Mouse (Mus musculus) skeletal muscle tissue, adult 2 months (tissue): ENCODE results near the gene Ppp1r8.
"Not testable (repeated sequence)": the region's sequence is repeated elsewhere in the genome, so short reads cannot be mapped to it uniquely, and the experiment has no call there.

Source experiments
- DNase-seq: peaks from one replicate; pipeline ENCODE4 v3.0.0-alpha.2; 2012; ENCODE audit warnings: low read depth, low spot score

The Ppp1r8 gene

DNA sequence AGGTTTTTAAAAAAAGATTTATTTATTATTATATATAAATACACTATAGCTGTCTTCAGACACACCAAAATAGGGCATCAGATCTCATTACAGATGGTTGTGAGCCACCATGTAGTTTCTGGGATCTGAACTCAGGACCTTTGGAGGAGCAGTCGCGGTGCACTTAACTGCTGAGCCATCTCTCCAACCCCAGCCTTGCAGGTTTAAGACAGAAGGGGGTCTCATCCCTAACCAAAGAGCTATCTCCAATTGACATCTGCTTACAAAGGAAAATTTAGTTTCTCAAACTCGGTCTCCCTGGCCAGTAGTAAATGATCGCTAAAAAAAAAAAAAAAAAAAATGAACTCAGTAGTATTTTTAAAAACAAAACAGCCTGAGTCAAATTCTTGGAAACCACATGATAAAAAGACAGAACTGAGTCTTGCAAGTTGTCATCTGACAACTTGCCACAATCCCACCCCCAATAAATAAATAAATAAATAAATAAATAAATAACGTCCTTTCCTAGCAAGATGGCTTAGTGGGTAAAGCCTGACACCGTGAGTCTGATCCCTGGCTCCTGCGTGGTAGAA is 36.3 kb downstream of the Ppp1r8 start:
- DNase-seq, result no peak

- DNase-seq, result no peak
Measured at GRCm38 (mm10) chr4:132805599-132806197, 37.3 kb downstream of the Ppp1r8 start.

DNA sequence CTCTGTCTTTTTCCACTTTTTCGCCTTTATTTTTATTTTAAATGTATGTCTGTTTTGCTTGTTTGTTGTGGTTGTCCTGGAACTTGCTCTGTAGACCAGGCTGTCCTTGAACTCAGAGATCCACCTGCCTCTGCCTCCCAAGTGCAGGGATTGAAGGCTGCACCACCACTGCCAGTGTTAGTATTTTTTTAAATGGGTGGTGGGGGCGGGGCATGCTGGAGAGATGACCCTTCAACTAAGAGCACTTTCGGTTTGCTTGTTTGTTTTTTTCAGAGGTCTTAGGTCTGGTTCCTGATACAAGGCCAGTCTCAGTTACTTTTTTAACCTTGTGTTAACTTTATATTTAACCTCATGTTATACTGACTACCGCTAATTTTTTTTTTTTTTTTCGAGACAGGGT is 37.8 kb downstream of the Ppp1r8 start:
- no peak for DNase-seq

DNA sequence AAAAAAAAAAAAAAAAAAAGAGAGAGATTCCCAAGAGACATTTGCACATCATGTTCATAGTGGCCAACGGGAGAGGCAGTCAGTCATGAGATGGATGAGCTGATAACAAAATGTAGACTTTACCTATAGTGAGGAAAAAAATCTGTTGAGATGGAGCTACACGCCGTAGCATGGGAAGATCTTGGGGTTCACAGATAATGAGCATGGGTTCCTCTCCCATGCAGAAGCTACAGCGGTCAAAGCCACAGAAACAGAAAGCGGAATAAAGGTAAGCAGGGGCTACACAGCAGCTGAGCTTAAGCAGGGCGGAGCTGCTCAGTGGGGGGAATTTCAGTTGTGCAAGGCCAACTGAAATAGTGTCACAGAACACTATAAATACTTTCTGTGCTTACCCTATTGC is 38.6 kb downstream of the Ppp1r8 start:
- DNase-seq, result no peak

- no peak for DNase-seq
Measured at GRCm38 (mm10) chr4:132803876-132804275, 39.1 kb downstream of the Ppp1r8 start.

- no peak for DNase-seq
Measured at GRCm38 (mm10) chr4:132803212-132803611, 39.8 kb downstream of the Ppp1r8 start.

GRCm38 (mm10) chr4:132802171-132802637 is 40.8 kb downstream of the Ppp1r8 start:
- peak; percentile 39 for DNase-seq

DNA sequence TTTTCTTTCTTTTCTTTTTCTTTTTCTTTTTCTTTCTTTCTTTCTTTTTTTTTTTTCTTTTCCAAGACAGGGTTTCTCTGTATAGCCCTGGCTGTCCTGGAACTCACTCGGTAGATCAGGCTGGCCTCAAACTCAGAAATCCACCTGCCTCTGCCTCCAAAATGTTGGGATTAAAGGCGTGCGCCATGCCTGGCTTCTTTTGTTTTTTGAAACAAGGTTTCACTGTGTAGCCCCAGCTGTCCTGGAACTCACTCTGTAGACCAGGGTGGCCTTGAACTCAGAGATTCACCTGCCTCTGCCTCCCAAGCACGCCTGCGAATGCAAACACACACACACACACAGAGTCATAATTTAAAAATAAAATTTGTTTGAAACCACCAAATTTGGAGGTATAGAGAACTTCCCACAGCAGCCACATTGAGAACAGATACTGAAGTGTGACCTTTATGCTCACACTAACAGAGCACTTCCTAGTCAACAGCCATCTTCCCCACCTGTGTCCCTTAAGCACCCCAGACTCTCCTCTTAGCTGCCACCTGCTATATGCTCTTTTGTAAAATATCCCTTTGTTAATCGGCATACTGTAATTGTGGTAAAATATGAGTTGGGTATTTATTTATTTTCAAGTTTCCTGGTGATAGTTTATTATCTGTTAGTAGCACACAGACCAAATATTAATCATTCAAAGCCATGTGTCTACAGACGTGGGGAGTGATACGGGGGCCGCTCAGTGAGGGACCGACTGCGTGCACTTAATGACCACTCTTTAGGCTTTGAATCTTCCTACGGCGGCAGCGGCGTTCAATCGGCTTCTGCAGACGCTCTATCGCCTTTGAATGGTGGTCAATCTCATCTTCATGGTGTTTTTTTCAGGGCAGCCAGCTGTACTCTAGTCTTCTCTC is 41.5 kb downstream of the Ppp1r8 start:
- no peak for DNase-seq

GRCm38 (mm10) chr4:132799845-132800244 is 43.1 kb downstream of the Ppp1r8 start:
- no peak for DNase-seq

DNA sequence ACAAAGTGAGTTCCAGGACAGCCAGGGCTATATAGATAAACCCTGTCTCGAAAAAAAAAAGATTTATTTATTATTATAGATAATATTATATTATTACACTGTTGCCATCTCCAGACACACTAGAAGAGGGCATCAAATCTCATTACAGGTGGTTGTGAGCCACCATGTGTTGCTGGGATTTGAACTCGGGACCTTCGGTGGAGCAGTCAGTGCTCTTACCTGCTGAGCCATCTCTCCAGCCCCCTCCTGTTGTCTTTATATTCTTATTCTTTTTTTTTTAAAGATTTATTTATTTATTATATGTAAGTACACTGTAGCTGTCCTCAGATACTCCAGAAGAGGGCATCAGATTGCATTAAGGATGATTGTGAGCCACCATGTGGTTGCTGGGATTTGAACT is 44.3 kb downstream of the Ppp1r8 start:
- not testable (repeated sequence) for DNase-seq

GRCm38 (mm10) chr4:132798028-132798427 is 44.9 kb downstream of the Ppp1r8 start:
- no peak for DNase-seq

DNA sequence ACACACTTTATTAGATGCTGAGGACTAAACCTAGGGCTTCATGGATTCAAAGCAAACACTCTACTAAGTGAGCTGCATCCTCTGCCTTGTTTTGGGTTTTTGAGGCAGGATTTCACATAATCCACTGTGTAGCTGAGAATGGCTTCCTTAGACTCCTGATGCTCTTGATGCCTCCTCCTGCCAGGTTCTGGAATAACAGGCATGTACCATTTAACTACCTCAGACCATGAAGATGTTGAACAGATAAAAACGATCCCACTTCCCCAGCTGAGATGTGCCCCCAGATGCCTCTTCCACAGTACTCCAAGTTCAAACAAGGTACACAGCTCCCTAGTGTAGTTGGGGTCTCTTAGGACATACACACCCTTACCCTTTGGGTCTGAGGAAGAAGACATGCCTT is 45.5 kb downstream of the Ppp1r8 start:
- DNase-seq, result no peak

GRCm38 (mm10) chr4:132796196-132796886 is 46.6 kb downstream of the Ppp1r8 start, which contains the start of gene Themis2:
Themis2 (minus strand) TSS chr4:132796387.
- DNase-seq, result peak; percentile 44

- no peak for DNase-seq
Measured at GRCm38 (mm10) chr4:132795171-132795570, 47.8 kb downstream of the Ppp1r8 start.

GRCm38 (mm10) chr4:132794760-132795159 is 48.2 kb downstream of the Ppp1r8 start:
- no peak for DNase-seq

DNA sequence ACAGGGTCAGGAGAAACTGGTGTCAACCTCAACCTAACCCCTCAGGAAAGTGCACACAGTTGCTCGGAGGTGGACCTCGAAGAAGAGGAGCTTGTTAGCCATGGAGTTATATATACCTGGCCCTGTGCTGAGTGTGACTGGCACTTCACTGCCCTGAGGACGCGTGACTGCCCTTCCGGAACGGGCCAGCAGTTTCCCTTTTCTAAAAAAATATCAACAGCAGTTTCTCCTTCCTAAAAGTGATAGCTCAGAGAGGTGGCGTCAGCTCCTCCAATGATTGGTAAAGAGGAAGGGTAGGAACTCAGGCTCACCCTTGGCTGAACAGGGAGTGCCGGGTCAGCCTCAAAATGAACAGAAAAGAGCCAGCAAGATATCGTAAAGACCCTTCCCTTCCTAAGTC is 48.9 kb downstream of the Ppp1r8 start:
- DNase-seq, result no peak

- not testable (repeated sequence) for DNase-seq
Measured at GRCm38 (mm10) chr4:132793322-132794004, 49.5 kb downstream of the Ppp1r8 start.

DNA sequence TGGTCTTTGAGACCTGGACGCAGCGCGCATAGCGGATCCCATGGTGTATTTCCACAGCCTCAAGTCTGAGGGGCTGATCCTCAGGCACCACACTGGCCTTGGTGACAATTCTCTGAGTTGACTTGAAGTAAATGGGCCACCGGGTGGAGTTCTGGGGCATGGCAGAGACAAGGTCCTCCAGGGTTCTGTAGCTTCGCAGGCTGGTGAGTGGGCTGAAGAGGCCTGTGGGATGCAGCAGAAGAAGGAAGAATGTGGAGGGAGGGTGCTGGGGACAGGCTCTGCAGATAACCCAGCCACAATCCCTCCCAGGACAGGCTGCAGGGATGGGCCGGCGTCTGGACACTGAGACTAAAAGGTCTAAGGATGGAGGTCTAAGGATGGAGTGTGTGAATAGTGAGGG is 53.2 kb downstream of the Ppp1r8 start:
- no peak for DNase-seq

GRCm38 (mm10) chr4:132785228-132785627 is 57.7 kb downstream of the Ppp1r8 start:
- no peak for DNase-seq

DNA sequence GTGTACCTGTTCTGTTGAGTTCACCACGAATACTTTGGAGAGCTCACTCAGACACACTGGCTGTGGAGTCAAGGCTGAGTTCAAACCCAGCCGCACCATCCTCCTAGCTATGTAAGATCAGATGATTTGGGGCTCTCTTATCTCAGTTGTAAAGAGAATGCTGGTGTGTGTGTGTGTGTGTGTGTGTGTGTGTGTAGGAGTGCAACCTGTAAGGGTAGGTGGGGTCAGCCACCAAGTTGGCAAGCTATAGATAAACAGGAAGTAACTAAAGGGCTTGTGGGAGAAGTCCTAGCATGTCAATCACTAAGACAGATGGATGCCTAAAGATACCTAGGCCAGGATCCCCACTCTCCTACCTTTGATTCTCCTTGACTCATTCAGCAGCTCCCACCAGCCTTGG is 59.2 kb downstream of the Ppp1r8 start:
- no peak for DNase-seq

DNA sequence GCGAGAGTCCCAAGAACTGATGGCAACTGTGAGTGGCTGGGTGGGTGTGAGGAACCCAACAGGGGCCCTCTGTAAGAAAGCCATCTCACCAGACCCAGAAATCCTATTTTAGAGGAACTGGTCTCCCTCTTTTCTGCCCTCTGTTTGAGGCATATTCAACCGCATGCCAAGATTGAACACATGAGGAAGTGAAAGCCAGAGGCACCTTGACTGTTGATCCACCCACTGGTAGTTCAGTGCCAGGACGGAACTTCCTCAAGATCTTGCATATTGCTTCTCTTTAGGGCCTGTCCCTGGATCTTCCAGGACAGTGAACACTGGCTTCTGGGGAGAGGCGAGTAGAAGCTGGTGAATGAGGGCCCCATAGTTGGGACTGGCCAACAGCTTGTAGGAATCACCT is 62.7 kb downstream of the Ppp1r8 start:
- DNase-seq, result peak; percentile 30
